Mouse (Mus musculus): Measurements from ENCODE around the gene Dnph1. TPM values are rescaled to one million over a fixed set of nuclear protein-coding genes. Genes with fewer than 3 reads are reported as not detected.

Dnph1 gene
- polyA plus RNA-seq, 1 experiment, result 6.3 TPM

DNA sequence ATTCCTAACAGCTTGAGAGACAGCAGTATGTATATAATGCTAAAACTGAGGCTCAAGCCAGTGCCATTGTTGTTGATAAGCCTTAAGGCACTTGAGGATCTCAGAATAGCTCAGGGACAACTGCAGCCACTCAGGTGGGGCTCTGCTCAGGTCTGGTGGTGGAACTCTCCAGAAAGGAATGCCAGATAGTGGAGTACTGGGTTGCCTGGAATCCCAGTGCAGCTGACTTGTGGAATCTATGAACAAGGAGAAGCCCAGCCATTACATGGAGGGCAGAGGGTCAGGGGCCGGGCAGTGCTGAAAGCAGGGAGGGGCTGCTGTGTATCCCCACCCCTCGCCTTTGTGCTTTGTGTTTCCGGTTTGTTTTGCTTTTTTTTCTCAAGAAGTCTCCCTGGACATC, 38.1 kb upstream of the Dnph1 start:
- no peak overlapping the region for H3K27ac ChIP-seq (ENCODE audit: insufficient read depth, low read depth, low read length)
- 26% methylated on average over 3 of the region's 3 CpGs for WGBS
- no peak for TF ChIP-seq POLR2A (IDR thresholded peaks at IDR 0.05; ENCODE audit: low read depth, low read length)
- no peak for TF ChIP-seq CTCF (IDR thresholded peaks at IDR 0.05; ENCODE audit: extremely low read depth, insufficient read length, insufficient replicate concordance, low read depth, low read length)
- peaks cover 38% of the 10 kb centered on the region for H3K27me3 ChIP-seq (ENCODE audit: control insufficient read depth, insufficient read depth, low read length)
- H3K4me1 ChIP-seq (ENCODE audit: control insufficient read depth, insufficient read depth, insufficient read length, low read length), result peaks cover 6% of the 10 kb centered on the region
- no peaks in the 10 kb centered on the region for H3K36me3 ChIP-seq (ENCODE audit: control insufficient read depth, insufficient read depth, low read length)
- no peak overlapping the region for H3K4me3 ChIP-seq (ENCODE audit: low read depth, low read length)

DNA sequence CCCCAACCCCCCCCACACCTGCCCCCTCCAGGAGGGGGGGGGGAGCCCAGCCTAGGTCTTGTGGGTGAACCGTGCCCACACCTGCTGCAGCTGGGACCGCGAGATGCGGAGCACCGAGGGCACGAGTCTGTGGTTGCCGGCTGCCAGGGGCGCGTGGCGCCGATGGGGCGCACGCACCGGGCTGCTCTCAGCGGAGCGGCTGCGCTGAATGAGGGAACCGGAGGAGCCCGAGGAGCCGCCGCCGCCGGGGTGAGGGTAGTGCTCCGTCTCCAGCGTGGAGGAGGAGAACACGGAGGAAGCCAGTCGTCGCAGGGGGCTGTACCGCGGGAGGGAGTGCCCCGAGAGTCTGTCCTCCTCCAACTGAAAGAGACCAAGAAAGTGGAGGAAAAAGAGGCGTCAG, 35.8 kb upstream of the Dnph1 start:
- WGBS, result under 1% methylated on average over 32 of the region's 32 CpGs
- Histone ChIP-seq H3K4me1 (ENCODE audit: control insufficient read depth, insufficient read depth, insufficient read length, low read length) (peaks cover 6% of the 10 kb centered on the region), H3K4me3 (ENCODE audit: low read depth, low read length) (peak overlapping the region; percentile 25), H3K27me3 (ENCODE audit: control insufficient read depth, insufficient read depth, low read length) (peaks cover 18% of the 10 kb centered on the region), H3K36me3 (ENCODE audit: control insufficient read depth, insufficient read depth, low read length) (no peaks in the 10 kb centered on the region), H3K27ac (ENCODE audit: insufficient read depth, low read depth, low read length) (no peak overlapping the region)
- TF ChIP-seq POLR2A (IDR thresholded peaks at IDR 0.05; ENCODE audit: low read depth, low read length), result no peak
- no peak for TF ChIP-seq CTCF (IDR thresholded peaks at IDR 0.05; ENCODE audit: extremely low read depth, insufficient read length, insufficient replicate concordance, low read depth, low read length)

DNA sequence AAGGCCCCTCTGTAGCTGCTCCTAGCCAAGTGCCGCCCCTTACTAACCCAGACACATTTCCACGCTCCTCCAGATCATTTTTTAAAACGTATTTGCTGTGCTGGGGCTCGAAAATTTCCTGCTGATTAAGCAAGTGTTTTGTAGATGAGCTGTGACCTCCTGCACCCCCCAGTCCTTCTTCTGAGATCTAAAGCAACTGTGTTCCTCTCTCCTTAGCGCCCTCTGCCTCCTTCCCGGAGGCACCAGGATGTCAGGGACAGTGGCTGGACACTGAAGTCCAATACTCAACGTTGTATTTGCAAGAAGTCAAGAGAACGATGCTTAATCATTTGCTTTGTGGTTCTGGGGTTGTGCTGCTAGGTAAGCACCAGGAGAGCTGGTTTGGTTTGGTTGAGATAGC, 35.2 kb upstream of the Dnph1 start:
- Histone ChIP-seq H3K4me1 (ENCODE audit: control insufficient read depth, insufficient read depth, insufficient read length, low read length) (peaks cover 6% of the 10 kb centered on the region), H3K36me3 (ENCODE audit: control insufficient read depth, insufficient read depth, low read length) (no peaks in the 10 kb centered on the region), H3K27me3 (ENCODE audit: control insufficient read depth, insufficient read depth, low read length) (peaks cover 12% of the 10 kb centered on the region), H3K27ac (ENCODE audit: insufficient read depth, low read depth, low read length) (no peak overlapping the region), H3K4me3 (ENCODE audit: low read depth, low read length) (peak overlapping the region; percentile 25; the same call in 1 of the 2 replicates)
- 8% methylated on average over 8 of the region's 8 CpGs for WGBS
- TF ChIP-seq POLR2A (IDR thresholded peaks at IDR 0.05; ENCODE audit: low read depth, low read length) (no peak), CTCF (IDR thresholded peaks at IDR 0.05; ENCODE audit: extremely low read depth, insufficient read length, insufficient replicate concordance, low read depth, low read length) (no peak)

DNA sequence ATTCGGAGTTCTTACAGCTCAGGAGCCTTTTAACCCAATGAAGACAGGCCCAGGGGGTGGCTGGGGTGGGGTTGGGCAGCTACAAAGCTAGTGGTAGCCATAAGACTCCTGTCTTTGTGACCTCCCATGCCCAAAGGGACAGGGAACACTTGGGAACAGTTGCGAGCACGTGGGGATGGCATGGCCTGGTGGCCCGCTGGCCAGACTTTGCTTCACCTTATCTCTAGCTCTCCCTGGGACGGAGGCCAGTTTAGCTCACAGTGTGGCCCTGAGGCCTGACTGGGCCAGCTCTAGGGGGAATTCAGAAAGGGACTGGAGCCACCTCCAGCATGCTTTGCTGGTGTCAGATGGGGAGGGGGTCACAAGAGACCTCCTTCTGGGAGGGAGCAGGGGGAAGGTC, 34.3 kb upstream of the Dnph1 start:
- H3K4me3 ChIP-seq (ENCODE audit: low read depth, low read length), result no peak overlapping the region
- WGBS, result 56% methylated on average over 5 of the region's 5 CpGs
- TF ChIP-seq POLR2A (IDR thresholded peaks at IDR 0.05; ENCODE audit: low read depth, low read length), result no peak
- TF ChIP-seq CTCF (IDR thresholded peaks at IDR 0.05; ENCODE audit: extremely low read depth, insufficient read length, insufficient replicate concordance, low read depth, low read length), result no peak
- no peak overlapping the region for H3K27ac ChIP-seq (ENCODE audit: insufficient read depth, low read depth, low read length)
- H3K27me3 ChIP-seq (ENCODE audit: control insufficient read depth, insufficient read depth, low read length), result peaks cover 11% of the 10 kb centered on the region
- no peaks in the 10 kb centered on the region for H3K36me3 ChIP-seq (ENCODE audit: control insufficient read depth, insufficient read depth, low read length)
- peaks cover 6% of the 10 kb centered on the region for H3K4me1 ChIP-seq (ENCODE audit: control insufficient read depth, insufficient read depth, insufficient read length, low read length)

DNA sequence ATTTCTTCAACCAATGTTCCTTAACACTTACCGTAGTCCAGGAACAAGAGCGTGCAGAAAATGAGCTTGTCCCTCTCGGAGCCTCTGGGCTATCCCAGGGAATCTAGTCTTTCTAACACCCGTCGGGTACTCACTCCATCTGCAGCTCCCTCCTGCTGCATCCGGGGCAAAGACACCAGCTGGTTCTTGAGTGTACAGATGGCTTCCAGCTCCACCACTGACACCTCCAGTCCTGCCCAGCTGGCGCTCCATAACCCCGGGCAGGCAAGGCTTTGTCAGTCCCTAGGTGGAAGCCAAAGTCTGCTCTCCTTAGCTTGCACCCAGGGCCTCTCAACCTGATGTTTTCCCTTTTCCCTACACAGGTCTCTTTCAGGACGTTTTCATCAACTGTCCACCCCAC, 28.7 kb upstream of the Dnph1 start:
- WGBS, result 76% methylated on average over 9 of the region's 9 CpGs
- H3K4me3 ChIP-seq (ENCODE audit: low read depth, low read length), result no peak overlapping the region
- H3K4me1 ChIP-seq (ENCODE audit: control insufficient read depth, insufficient read depth, insufficient read length, low read length), result no peaks in the 10 kb centered on the region
- no peak overlapping the region for H3K27ac ChIP-seq (ENCODE audit: insufficient read depth, low read depth, low read length)
- no peak for TF ChIP-seq POLR2A (IDR thresholded peaks at IDR 0.05; ENCODE audit: low read depth, low read length)
- TF ChIP-seq CTCF (IDR thresholded peaks at IDR 0.05; ENCODE audit: extremely low read depth, insufficient read length, insufficient replicate concordance, low read depth, low read length), result no peak
- H3K36me3 ChIP-seq (ENCODE audit: control insufficient read depth, insufficient read depth, low read length), result no peaks in the 10 kb centered on the region
- H3K27me3 ChIP-seq (ENCODE audit: control insufficient read depth, insufficient read depth, low read length), result no peaks in the 10 kb centered on the region

DNA sequence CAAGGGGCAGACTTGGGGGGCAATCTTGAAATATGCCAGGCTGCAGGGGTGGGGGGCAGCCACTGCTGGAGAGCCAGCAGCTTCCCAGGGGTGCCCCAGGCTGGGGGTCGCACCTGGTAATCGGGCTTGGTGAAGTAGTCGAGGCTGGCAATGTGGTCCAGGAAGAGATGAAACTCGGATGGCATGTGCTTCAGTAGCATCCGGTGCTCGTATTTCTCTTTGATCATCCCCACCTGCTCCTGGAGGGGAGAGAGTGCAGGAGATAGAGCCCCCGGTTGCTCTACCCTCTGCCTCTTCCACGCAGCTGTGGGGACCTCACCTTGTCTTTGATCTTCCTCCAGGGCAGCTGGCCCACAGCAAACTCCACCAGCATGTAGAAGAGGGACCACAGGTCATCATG, 19.9 kb upstream of the Dnph1 start:
- WGBS, result 51% methylated on average over 8 of the region's 8 CpGs
- H3K27me3 ChIP-seq (ENCODE audit: control insufficient read depth, insufficient read depth, low read length), result no peaks in the 10 kb centered on the region

DNA sequence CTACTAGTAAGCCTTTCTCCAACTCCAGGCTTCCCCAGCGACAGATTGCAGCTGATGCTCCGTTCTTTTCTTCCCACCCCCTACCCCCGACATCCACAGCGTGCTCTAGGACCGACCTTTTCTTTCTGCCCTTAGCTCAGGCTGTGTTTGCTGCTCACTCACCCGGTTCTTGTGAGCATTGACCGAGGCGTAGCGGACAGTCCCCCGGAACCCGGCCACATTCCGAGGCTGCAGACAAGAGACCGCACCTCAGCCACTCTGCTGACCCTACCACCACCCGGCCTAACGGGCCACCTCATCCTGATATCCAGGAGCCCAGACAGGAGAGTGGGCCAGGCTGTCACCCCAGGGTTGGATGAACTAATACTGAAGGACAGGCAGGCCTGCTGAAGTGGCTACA, 19.2 kb upstream of the Dnph1 start:
- Histone ChIP-seq H3K36me3 (ENCODE audit: control insufficient read depth, insufficient read depth, low read length) (no peaks in the 10 kb centered on the region), H3K4me1 (ENCODE audit: control insufficient read depth, insufficient read depth, insufficient read length, low read length) (no peaks in the 10 kb centered on the region), H3K27ac (ENCODE audit: insufficient read depth, low read depth, low read length) (no peak overlapping the region), H3K4me3 (ENCODE audit: low read depth, low read length) (no peak overlapping the region), H3K27me3 (ENCODE audit: control insufficient read depth, insufficient read depth, low read length) (no peaks in the 10 kb centered on the region)
- WGBS, result 85% methylated on average over 15 of the region's 15 CpGs
- no peak for TF ChIP-seq POLR2A (IDR thresholded peaks at IDR 0.05; ENCODE audit: low read depth, low read length)
- TF ChIP-seq CTCF (IDR thresholded peaks at IDR 0.05; ENCODE audit: extremely low read depth, insufficient read length, insufficient replicate concordance, low read depth, low read length), result no peak

More for the DNA sequence above, 19.9 kb upstream of the Dnph1 start:
- no peak for TF ChIP-seq POLR2A (IDR thresholded peaks at IDR 0.05; ENCODE audit: low read depth, low read length)
- TF ChIP-seq CTCF (IDR thresholded peaks at IDR 0.05; ENCODE audit: extremely low read depth, insufficient read length, insufficient replicate concordance, low read depth, low read length), result no peak
- no peak overlapping the region for H3K4me3 ChIP-seq (ENCODE audit: low read depth, low read length)
- no peak overlapping the region for H3K27ac ChIP-seq (ENCODE audit: insufficient read depth, low read depth, low read length)
- H3K36me3 ChIP-seq (ENCODE audit: control insufficient read depth, insufficient read depth, low read length), result no peaks in the 10 kb centered on the region
- no peaks in the 10 kb centered on the region for H3K4me1 ChIP-seq (ENCODE audit: control insufficient read depth, insufficient read depth, insufficient read length, low read length)
